Mouse (Mus musculus): ENCODE measurements at regions not wholly inside any gene's neighbourhood (a gene's known extent, or its start where the extent isn't known, plus 50 kb on each side); places are given as distances from the start of the nearest gene placed in this dataset.
"Not testable (repeated sequence)": the region's sequence is repeated elsewhere in the genome, so short reads cannot be mapped to it uniquely, and the experiment has no call there.

GRCm38 (mm10) chr6:53211420-53211819, 75.7 kb upstream of the Creb5 start:
- Histone ChIP-seq H3K27ac (ENCODE audit: insufficient read depth, low read length) (no peak overlapping the region), H3K4me3 (ENCODE audit: insufficient read depth, low read length) (no peak overlapping the region), H3K4me1 (ENCODE audit: control insufficient read depth, insufficient read depth, low read length) (no peaks in the 10 kb centered on the region)
- TF ChIP-seq POLR2A (IDR thresholded peaks at IDR 0.05; ENCODE audit: extremely low read depth, insufficient read depth, low read length) (no peak), CTCF (IDR thresholded peaks at IDR 0.05; ENCODE audit: extremely low read depth, insufficient read depth, low read length) (no peak)

GRCm38 (mm10) chr6:53209398-53209797, 77.7 kb upstream of the Creb5 start:
- no peak overlapping the region for H3K27ac ChIP-seq (ENCODE audit: insufficient read depth, low read length)
- no peaks in the 10 kb centered on the region for H3K4me1 ChIP-seq (ENCODE audit: control insufficient read depth, insufficient read depth, low read length)
- TF ChIP-seq CTCF (IDR thresholded peaks at IDR 0.05; ENCODE audit: extremely low read depth, insufficient read depth, low read length): no peak
- no peak for TF ChIP-seq POLR2A (IDR thresholded peaks at IDR 0.05; ENCODE audit: extremely low read depth, insufficient read depth, low read length)
- H3K4me3 ChIP-seq (ENCODE audit: insufficient read depth, low read length): no peak overlapping the region

- Histone ChIP-seq H3K4me1 (ENCODE audit: control insufficient read depth, insufficient read depth, low read length) (no peaks in the 10 kb centered on the region), H3K4me3 (ENCODE audit: insufficient read depth, low read length) (no peak overlapping the region), H3K27ac (ENCODE audit: insufficient read depth, low read length) (no peak overlapping the region)
- TF ChIP-seq CTCF (IDR thresholded peaks at IDR 0.05; ENCODE audit: extremely low read depth, insufficient read depth, low read length): no peak
- no peak for TF ChIP-seq POLR2A (IDR thresholded peaks at IDR 0.05; ENCODE audit: extremely low read depth, insufficient read depth, low read length)
Observed at GRCm38 (mm10) chr6:53208474-53208873, 78.6 kb upstream of the Creb5 start.

DNA sequence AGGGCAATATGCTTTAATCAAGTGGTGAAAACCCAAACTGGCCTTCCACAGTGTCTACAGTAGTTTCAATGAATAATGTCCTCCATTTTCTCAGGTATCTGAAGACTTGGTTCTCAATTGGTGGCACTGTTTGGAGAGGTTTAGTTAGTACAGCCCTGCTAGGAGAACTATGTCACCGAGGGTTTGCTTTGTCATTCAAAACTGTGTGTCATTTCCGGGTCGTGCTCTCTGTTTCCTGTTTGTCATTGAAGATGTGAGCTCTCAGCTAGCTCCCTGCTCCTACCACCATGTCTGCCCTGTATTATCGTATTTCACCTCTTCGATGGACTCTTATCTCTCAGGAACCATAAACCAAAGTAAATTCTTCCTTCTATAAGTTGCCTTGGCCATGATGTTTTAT, 79.3 kb upstream of the Creb5 start:
- TF ChIP-seq POLR2A (IDR thresholded peaks at IDR 0.05; ENCODE audit: extremely low read depth, insufficient read depth, low read length) (no peak), CTCF (IDR thresholded peaks at IDR 0.05; ENCODE audit: extremely low read depth, insufficient read depth, low read length) (no peak)
- H3K4me3 ChIP-seq (ENCODE audit: insufficient read depth, low read length): no peak overlapping the region
- H3K27ac ChIP-seq (ENCODE audit: insufficient read depth, low read length): no peak overlapping the region
- H3K4me1 ChIP-seq (ENCODE audit: control insufficient read depth, insufficient read depth, low read length): no peaks in the 10 kb centered on the region

DNA sequence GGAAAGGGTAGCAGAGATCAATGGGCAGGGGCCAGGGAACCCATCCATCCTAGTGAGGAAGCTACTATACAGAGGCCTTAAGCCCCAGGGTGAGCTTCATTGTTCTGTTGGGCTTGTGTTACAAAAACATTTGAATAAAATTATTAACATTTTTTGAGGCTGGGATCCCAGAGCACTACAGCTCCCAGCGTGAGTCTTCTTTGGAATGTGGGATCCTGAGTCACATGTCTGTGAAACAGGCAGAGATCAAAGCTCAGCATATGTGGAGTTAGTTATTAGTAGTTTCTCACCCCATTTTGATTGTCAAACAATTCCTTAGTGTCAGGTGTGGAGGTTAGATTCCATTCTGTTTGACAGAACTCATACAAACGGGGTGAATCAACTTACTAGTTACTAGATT, 79.7 kb upstream of the Creb5 start:
- TF ChIP-seq POLR2A (IDR thresholded peaks at IDR 0.05; ENCODE audit: extremely low read depth, insufficient read depth, low read length) (no peak), CTCF (IDR thresholded peaks at IDR 0.05; ENCODE audit: extremely low read depth, insufficient read depth, low read length) (no peak)
- Histone ChIP-seq H3K4me1 (ENCODE audit: control insufficient read depth, insufficient read depth, low read length) (no peaks in the 10 kb centered on the region), H3K4me3 (ENCODE audit: insufficient read depth, low read length) (no peak overlapping the region), H3K27ac (ENCODE audit: insufficient read depth, low read length) (no peak overlapping the region)

DNA sequence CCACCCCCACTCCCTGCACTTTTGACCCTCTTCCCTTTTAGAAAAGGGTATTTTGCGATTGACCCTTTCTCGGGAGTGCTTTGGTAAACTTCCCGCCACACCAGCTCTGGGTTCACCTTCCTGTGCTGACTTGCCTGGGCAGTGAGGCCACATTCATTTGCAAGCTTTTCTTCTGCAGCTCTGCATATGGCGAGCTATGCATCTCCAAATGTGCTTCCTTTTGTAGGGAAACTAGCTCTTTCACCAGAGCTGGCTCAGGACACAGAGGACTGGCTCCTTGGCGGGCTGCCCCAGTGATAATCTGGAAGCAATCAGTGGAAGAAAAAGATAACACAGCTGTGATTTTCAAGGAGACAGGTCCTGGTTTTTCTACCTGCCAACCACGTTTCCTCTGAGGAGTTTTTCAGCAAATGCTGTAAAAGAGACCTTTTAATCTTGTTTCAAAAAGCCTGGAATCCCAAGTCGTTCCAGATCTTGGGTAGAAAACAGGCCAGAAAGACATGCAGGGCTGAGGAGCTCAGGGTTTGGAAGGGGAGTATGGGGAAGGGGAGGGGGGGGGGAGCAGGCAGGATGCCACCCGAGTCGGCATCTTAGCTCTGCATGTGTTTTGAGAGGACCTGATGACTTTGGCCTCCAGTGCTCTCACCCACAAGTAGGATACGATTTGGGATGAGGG, 85.7 kb upstream of the Creb5 start:
- Histone ChIP-seq H3K27ac (ENCODE audit: insufficient read depth, low read length) (no peak overlapping the region), H3K4me3 (ENCODE audit: insufficient read depth, low read length) (no peak overlapping the region), H3K4me1 (ENCODE audit: control insufficient read depth, insufficient read depth, low read length) (no peaks in the 10 kb centered on the region)
- TF ChIP-seq POLR2A (IDR thresholded peaks at IDR 0.05; ENCODE audit: extremely low read depth, insufficient read depth, low read length): no peak
- TF ChIP-seq CTCF (IDR thresholded peaks at IDR 0.05; ENCODE audit: extremely low read depth, insufficient read depth, low read length): no peak

- no peaks in the 10 kb centered on the region for H3K4me1 ChIP-seq (ENCODE audit: control insufficient read depth, insufficient read depth, low read length)
- H3K27ac ChIP-seq (ENCODE audit: insufficient read depth, low read length): no peak overlapping the region
- no peak overlapping the region for H3K4me3 ChIP-seq (ENCODE audit: insufficient read depth, low read length)
- TF ChIP-seq POLR2A (IDR thresholded peaks at IDR 0.05; ENCODE audit: extremely low read depth, insufficient read depth, low read length) (no peak), CTCF (IDR thresholded peaks at IDR 0.05; ENCODE audit: extremely low read depth, insufficient read depth, low read length) (no peak)
Observed at GRCm38 (mm10) chr6:53199474-53199873, 87.6 kb upstream of the Creb5 start.

DNA sequence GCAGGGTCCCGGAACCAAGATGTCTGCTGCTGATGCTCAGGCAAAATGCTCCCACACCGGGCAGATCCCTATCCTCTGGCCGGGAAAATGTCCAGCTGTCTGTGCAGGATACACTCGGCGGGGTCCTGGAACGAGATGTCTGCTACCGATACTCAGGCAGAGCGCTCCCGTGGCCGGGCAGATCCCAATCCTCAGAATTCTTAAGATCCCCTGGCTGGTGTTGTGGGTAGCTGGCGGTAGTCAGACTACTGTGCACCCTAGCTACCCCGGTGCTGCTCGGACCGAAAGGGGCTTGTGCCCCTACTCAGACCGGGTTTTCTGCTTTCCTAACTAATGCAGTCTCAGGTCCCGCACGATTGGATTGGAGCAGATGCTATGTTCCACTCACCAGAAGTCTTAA, 104.9 kb upstream of the Creb5 start:
- H3K27ac ChIP-seq (ENCODE audit: insufficient read depth, low read length); H3K4me3 ChIP-seq (ENCODE audit: insufficient read depth, low read length): not testable (repeated sequence)

GRCm38 (mm10) chr6:53164423-53164841, 96.0 kb upstream of the Jazf1 start:
- TF ChIP-seq CTCF (IDR thresholded peaks at IDR 0.05; ENCODE audit: extremely low read depth, insufficient read depth, low read length): peak; percentile 32; the same call in 1 of the 2 replicates
- TF ChIP-seq POLR2A (IDR thresholded peaks at IDR 0.05; ENCODE audit: extremely low read depth, insufficient read depth, low read length): no peak
- H3K4me1 ChIP-seq (ENCODE audit: control insufficient read depth, insufficient read depth, low read length): no peaks in the 10 kb centered on the region
- H3K27ac ChIP-seq (ENCODE audit: insufficient read depth, low read length): no peak overlapping the region
- no peak overlapping the region for H3K4me3 ChIP-seq (ENCODE audit: insufficient read depth, low read length)

More for the DNA sequence above, 104.9 kb upstream of the Creb5 start:
- H3K4me1 ChIP-seq (ENCODE audit: control insufficient read depth, insufficient read depth, low read length): not testable (repeated sequence)

DNA sequence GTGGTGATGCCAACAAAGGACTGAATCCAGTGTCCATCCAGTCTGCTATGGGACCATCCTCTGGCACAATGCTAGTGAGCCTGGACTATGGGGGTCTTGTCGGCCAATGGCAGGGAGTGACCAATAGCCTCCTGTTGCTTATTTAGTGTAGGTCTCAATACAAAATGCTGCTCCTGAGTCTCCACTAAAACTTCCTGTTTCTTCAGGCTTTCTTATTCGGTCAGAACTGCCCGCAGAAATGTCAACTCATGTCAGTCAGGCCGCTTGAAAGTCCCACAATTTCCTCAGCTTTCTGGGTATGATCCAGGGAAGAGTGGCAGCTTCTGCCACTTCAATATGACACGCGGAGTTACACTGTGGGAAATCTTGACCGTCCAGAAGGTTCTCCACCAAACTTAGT, 94.7 kb upstream of the Jazf1 start:
- no peak overlapping the region for H3K4me3 ChIP-seq (ENCODE audit: insufficient read depth, low read length)
- no peaks in the 10 kb centered on the region for H3K4me1 ChIP-seq (ENCODE audit: control insufficient read depth, insufficient read depth, low read length)
- no peak for TF ChIP-seq CTCF (IDR thresholded peaks at IDR 0.05; ENCODE audit: extremely low read depth, insufficient read depth, low read length)
- no peak for TF ChIP-seq POLR2A (IDR thresholded peaks at IDR 0.05; ENCODE audit: extremely low read depth, insufficient read depth, low read length)
- H3K27ac ChIP-seq (ENCODE audit: insufficient read depth, low read length): no peak overlapping the region
